Mouse (Mus musculus) limb, embryonic 10.5 days (tissue): ENCODE results near the gene Ehmt2. TPM values are rescaled to one million over a fixed set of nuclear protein-coding genes. Genes with fewer than 3 reads are reported as not detected.

ENCODE experiments used
- microRNA-seq: library from miRNA; unstranded; fragments of <30 nt; microRNA quantifications from one replicate; pipeline ENCODE4, GENCODE M21; 2017
- polyA plus RNA-seq: library from polyadenylated mRNA; unstranded; fragments of >200 nt; fragmentation: Nextera tagmentation; extraction: Ambion mirVana; gene quantifications from 2 replicates; pipeline ENCODE4 v1.2.1, GENCODE M21; 2016

The Ehmt2 gene
- polyA plus RNA-seq, 1 experiment from 2014 or later, result 116 TPM

Small RNA genes lying within 50 kb of the gene (microRNA-seq; reads per million reads assigned to microRNA genes)
- gene Mir6972, result not detected

Other genes with a start within 250 kb of the Ehmt2 start
- not detected in 2 replicates for gene Tnxb, start 227.9 kb upstream of the Ehmt2 start, polyA plus RNA-seq
- not detected in 2 replicates for gene C4b, start 154.6 kb upstream of the Ehmt2 start, polyA plus RNA-seq
- not detected in 2 replicates for gene Cyp21a1, start 93.9 kb upstream of the Ehmt2 start, polyA plus RNA-seq
- 23.3 and 28.6 TPM in 2 replicates for gene Stk19, start 61.5 kb upstream of the Ehmt2 start, polyA plus RNA-seq
- 77.5 and 83.5 TPM in 2 replicates for gene Dxo, start 61.5 kb upstream of the Ehmt2 start, polyA plus RNA-seq
- 57.5 and 65.0 TPM in 2 replicates for gene Skiv2l, start 48.3 kb upstream of the Ehmt2 start, polyA plus RNA-seq
- 151 and 155 TPM in 2 replicates for gene Nelfe, start 48.1 kb upstream of the Ehmt2 start, polyA plus RNA-seq
- gene Cfb, start 36.0 kb upstream of the Ehmt2 start, polyA plus RNA-seq, result 2.1 and 2.5 TPM in 2 replicates
- 6.2 and 6.3 TPM in 2 replicates for gene Zbtb12, start 19.0 kb upstream of the Ehmt2 start, polyA plus RNA-seq
- 0.06 TPM in 1 of 2 replicates, not detected in the other for gene Gm20547, start 16.4 kb upstream of the Ehmt2 start, polyA plus RNA-seq
- 0.29 and 0.40 TPM in 2 replicates for gene C2, start 204 bp upstream of the Ehmt2 start, polyA plus RNA-seq
- not detected in 2 replicates for gene Slc44a4, start 16.0 kb downstream of the Ehmt2 start, polyA plus RNA-seq
- 14.6 and 16.1 TPM in 2 replicates for gene Neu1, start 32.8 kb downstream of the Ehmt2 start, polyA plus RNA-seq
- gene Hspa1b, start 60.8 kb downstream of the Ehmt2 start, polyA plus RNA-seq, result 0.08 and 0.14 TPM in 2 replicates
- not detected in 2 replicates for gene Gm20481, start 71.4 kb downstream of the Ehmt2 start, polyA plus RNA-seq
- 1.1 and 1.4 TPM in 2 replicates for gene Hspa1a, start 73.7 kb downstream of the Ehmt2 start, polyA plus RNA-seq
- gene Hspa1l, start 74.2 kb downstream of the Ehmt2 start, polyA plus RNA-seq, result 0.58 and 0.85 TPM in 2 replicates
- 320 and 365 TPM in 2 replicates for gene Lsm2, start 83.4 kb downstream of the Ehmt2 start, polyA plus RNA-seq
- gene Vars, start 102.5 kb downstream of the Ehmt2 start, polyA plus RNA-seq, result 222 and 267 TPM in 2 replicates
- 0.15 and 0.23 TPM in 2 replicates for gene Vwa7, start 118.1 kb downstream of the Ehmt2 start, polyA plus RNA-seq
- 1.2 and 1.4 TPM in 2 replicates for gene Sapcd1, start 129.5 kb downstream of the Ehmt2 start, polyA plus RNA-seq
- 5.2 and 5.4 TPM in 2 replicates for gene Msh5, start 148.3 kb downstream of the Ehmt2 start, polyA plus RNA-seq
- 174 and 186 TPM in 2 replicates for gene Clic1, start 151.5 kb downstream of the Ehmt2 start, polyA plus RNA-seq
- 453 and 568 TPM in 2 replicates for gene Ddah2, start 160.6 kb downstream of the Ehmt2 start, polyA plus RNA-seq
- gene Ly6g6c, start 166.9 kb downstream of the Ehmt2 start, polyA plus RNA-seq, result not detected in 2 replicates
- 0.36 and 0.46 TPM in 2 replicates for gene Mpig6b, start 167.7 kb downstream of the Ehmt2 start, polyA plus RNA-seq
- gene Ly6g6e, start 178.4 kb downstream of the Ehmt2 start, polyA plus RNA-seq, result 0.81 and 0.95 TPM in 2 replicates
- gene Ly6g6d, start 179.6 kb downstream of the Ehmt2 start, polyA plus RNA-seq, result 0.80 and 1.1 TPM in 2 replicates
- gene Ly6g6f, start 187.1 kb downstream of the Ehmt2 start, polyA plus RNA-seq, result 0.56 and 0.66 TPM in 2 replicates
- gene Abhd16a, start 190.8 kb downstream of the Ehmt2 start, polyA plus RNA-seq, result 53.3 and 63.6 TPM in 2 replicates
- gene Ly6g5c, start 209.8 kb downstream of the Ehmt2 start, polyA plus RNA-seq, result not detected in 2 replicates
- 1.4 and 1.7 TPM in 2 replicates for gene Ly6g5b, start 217.0 kb downstream of the Ehmt2 start, polyA plus RNA-seq
- 33.9 and 35.8 TPM in 2 replicates for gene Gpank1, start 223.0 kb downstream of the Ehmt2 start, polyA plus RNA-seq
- 299 and 317 TPM in 2 replicates for gene Csnk2b, start 223.6 kb downstream of the Ehmt2 start, polyA plus RNA-seq
- gene D17H6S53E, start 227.9 kb downstream of the Ehmt2 start, polyA plus RNA-seq, result 8.4 and 8.5 TPM in 2 replicates
- gene Apom, start 233.6 kb downstream of the Ehmt2 start, polyA plus RNA-seq, result 0.39 and 0.56 TPM in 2 replicates
- gene Bag6, start 236.7 kb downstream of the Ehmt2 start, polyA plus RNA-seq, result 74.2 and 74.7 TPM in 2 replicates